Mouse (Mus musculus): ENCODE measurements around the gene Lgr6.

DNA sequence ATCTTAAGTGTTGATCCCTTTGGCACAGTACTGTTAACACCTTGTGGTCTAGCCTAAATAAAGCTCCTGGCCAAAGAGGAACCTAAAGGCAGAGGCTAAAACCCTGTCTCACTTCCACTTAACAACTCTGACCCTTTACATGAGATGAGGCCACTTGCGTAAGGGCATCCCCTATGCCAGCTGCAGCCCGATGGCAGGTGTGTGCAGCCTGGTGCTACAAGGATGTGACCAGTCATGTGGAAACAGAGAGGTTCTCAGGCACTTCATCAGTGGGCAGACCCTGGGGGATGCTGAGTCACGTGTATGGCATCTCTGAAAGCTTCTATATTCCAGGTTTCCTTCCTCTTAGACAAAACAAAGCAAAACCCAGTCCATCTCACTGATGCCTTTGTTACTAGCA, 14.2 kb downstream of the Lgr6 start:
- TF ChIP-seq POLR2A (IDR thresholded peaks at IDR 0.05; ENCODE audit: insufficient read depth, low read depth, low read length) (no peak), CTCF (IDR thresholded peaks at IDR 0.05; ENCODE audit: insufficient read depth, low read depth, low read length) (no peak)
